Mouse (Mus musculus) megakaryocyte progenitor cell, adult 5-6 weeks (primary cell): ENCODE measurements around the gene Mapre1. TPM values are rescaled to one million over a fixed set of nuclear protein-coding genes. Genes with fewer than 3 reads are reported as not detected.

Source experiments
- ATAC-seq: replicated peaks from 2 replicates; pipeline ENCODE4 v1.8.0; 2016; ENCODE audit warnings: mild to moderate bottlenecking, moderate TSS enrichment, inconsistent platforms; ENCODE audit not compliant: poor library complexity
- total RNA-seq, 2 experiments: library from RNA; stranded (forward) in 1 of 2; stranded (reverse) in 1 of 2; fragments of 157-497, 149-512 nt in 1 of 2; fragments of 200-1000 nt in 1 of 2; gene quantifications; 2 replicates each; pipeline versions ENCODE4 v1.2.3 to v1.2.4; 2015 to 2017

Gene Mapre1
- total RNA-seq, 2 experiments from 2014 or later: 121 to 234 TPM

GRCm38 (mm10) chr2:153775472-153775871, 34.4 kb downstream of the Mapre1 start:
- no peak for ATAC-seq

- peak; percentile 94 for ATAC-seq
These were observed 37.7 kb downstream of the Mapre1 start for GRCm38 (mm10) chr2:153778638-153779362.

- peak; percentile 68 for ATAC-seq
These were observed 38.4 kb downstream of the Mapre1 start, which contains the start of gene Efcab8 for GRCm38 (mm10) chr2:153779394-153779981. TSS of gene Efcab8 (plus strand) at chr2:153779931.

- ATAC-seq: no peak
These were observed 40.1 kb downstream of the Mapre1 start for GRCm38 (mm10) chr2:153781181-153781580.

- ATAC-seq: 0 out of 2 replicates have a peak, but pooled peaks have one; percentile 37
These were observed 43.6 kb downstream of the Mapre1 start for GRCm38 (mm10) chr2:153784668-153785067.

GRCm38 (mm10) chr2:153793366-153793765, 52.3 kb downstream of the Mapre1 start:
- no peak for ATAC-seq

GRCm38 (mm10) chr2:153795090-153795489, 54.0 kb downstream of the Mapre1 start:
- ATAC-seq: peak; percentile 65

- ATAC-seq: peak; percentile 88
These were observed 66.4 kb downstream of the Mapre1 start for GRCm38 (mm10) chr2:153807464-153807863.

GRCm38 (mm10) chr2:153808146-153808545, 67.1 kb downstream of the Mapre1 start:
- no peak for ATAC-seq

GRCm38 (mm10) chr2:153808841-153809240, 67.8 kb downstream of the Mapre1 start:
- ATAC-seq: no peak

GRCm38 (mm10) chr2:153809921-153810320, 68.8 kb downstream of the Mapre1 start:
- no peak for ATAC-seq

GRCm38 (mm10) chr2:153822005-153822543, 81.0 kb downstream of the Mapre1 start:
- no peak for ATAC-seq

Other genes starting within 250 kb of the Mapre1 start
- not detected in 2 replicates for gene 4930404H24Rik, start 248.5 kb upstream of the Mapre1 start, total RNA-seq (2015)
- not detected in 2 replicates for gene 4930404H24Rik, start 248.5 kb upstream of the Mapre1 start, total RNA-seq (2017)
- 3.0 and 4.4 TPM in 2 replicates for gene Nol4l, start 211.3 kb upstream of the Mapre1 start, total RNA-seq (2015)
- gene Nol4l, start 211.3 kb upstream of the Mapre1 start, total RNA-seq (2017): 1.4 and 3.7 TPM in 2 replicates
- gene Commd7, start 108.5 kb upstream of the Mapre1 start, total RNA-seq (2015): 37.2 and 45.9 TPM in 2 replicates
- gene Commd7, start 108.5 kb upstream of the Mapre1 start, total RNA-seq (2017): 32.2 and 43.8 TPM in 2 replicates
- 15.0 and 17.8 TPM in 2 replicates for gene Dnmt3b, start 91.8 kb upstream of the Mapre1 start, total RNA-seq (2015)
- 15.2 and 16.7 TPM in 2 replicates for gene Dnmt3b, start 91.8 kb upstream of the Mapre1 start, total RNA-seq (2017)
- gene Dnmt3c, start 44.6 kb upstream of the Mapre1 start, total RNA-seq (2015): 0.07 and 0.22 TPM in 2 replicates
- gene Dnmt3c, start 44.6 kb upstream of the Mapre1 start, total RNA-seq (2017): 0.20 TPM in 1 of 2 replicates, not detected in the other
- gene Efcab8, start 38.7 kb downstream of the Mapre1 start, total RNA-seq (2015): 0.05 TPM in 1 of 2 replicates, not detected in the other
- gene Efcab8, start 38.7 kb downstream of the Mapre1 start, total RNA-seq (2017): 0.14 and 0.17 TPM in 2 replicates
- not detected in 2 replicates for gene Sun5, start 129.8 kb downstream of the Mapre1 start, total RNA-seq (2015)
- not detected in 2 replicates for gene Sun5, start 129.8 kb downstream of the Mapre1 start, total RNA-seq (2017)
- not detected in 2 replicates for gene Bpifb2, start 133.8 kb downstream of the Mapre1 start, total RNA-seq (2015)
- not detected in 2 replicates for gene Bpifb2, start 133.8 kb downstream of the Mapre1 start, total RNA-seq (2017)
- not detected in 2 replicates for gene Bpifb6, start 159.1 kb downstream of the Mapre1 start, total RNA-seq (2015)
- not detected in 2 replicates for gene Bpifb6, start 159.1 kb downstream of the Mapre1 start, total RNA-seq (2017)
- gene Bpifb3, start 177.0 kb downstream of the Mapre1 start, total RNA-seq (2015): not detected in 2 replicates
- not detected in 2 replicates for gene Bpifb3, start 177.0 kb downstream of the Mapre1 start, total RNA-seq (2017)
- gene Bpifb4, start 196.9 kb downstream of the Mapre1 start, total RNA-seq (2015): not detected in 2 replicates
- not detected in 2 replicates for gene Bpifb4, start 196.9 kb downstream of the Mapre1 start, total RNA-seq (2017)
- gene Bpifa6, start 233.7 kb downstream of the Mapre1 start, total RNA-seq (2015): not detected in 2 replicates
- not detected in 2 replicates for gene Bpifa6, start 233.7 kb downstream of the Mapre1 start, total RNA-seq (2017)